Mouse (Mus musculus) adrenal gland, postnatal 0 days (tissue): ENCODE measurements around the gene Fxr1. TPM values are rescaled to one million over a fixed set of nuclear protein-coding genes. Genes with fewer than 3 reads are reported as not detected.

Source experiments
- polyA plus RNA-seq: library from polyadenylated mRNA; unstranded; fragments of >200 nt; fragmentation: Nextera tagmentation; extraction: Ambion mirVana; gene quantifications from 2 replicates; pipeline ENCODE4 v1.2.1, GENCODE M21; 2015

The Fxr1 gene
- polyA plus RNA-seq, result 44.9 and 54.3 TPM in 2 replicates

DNA sequence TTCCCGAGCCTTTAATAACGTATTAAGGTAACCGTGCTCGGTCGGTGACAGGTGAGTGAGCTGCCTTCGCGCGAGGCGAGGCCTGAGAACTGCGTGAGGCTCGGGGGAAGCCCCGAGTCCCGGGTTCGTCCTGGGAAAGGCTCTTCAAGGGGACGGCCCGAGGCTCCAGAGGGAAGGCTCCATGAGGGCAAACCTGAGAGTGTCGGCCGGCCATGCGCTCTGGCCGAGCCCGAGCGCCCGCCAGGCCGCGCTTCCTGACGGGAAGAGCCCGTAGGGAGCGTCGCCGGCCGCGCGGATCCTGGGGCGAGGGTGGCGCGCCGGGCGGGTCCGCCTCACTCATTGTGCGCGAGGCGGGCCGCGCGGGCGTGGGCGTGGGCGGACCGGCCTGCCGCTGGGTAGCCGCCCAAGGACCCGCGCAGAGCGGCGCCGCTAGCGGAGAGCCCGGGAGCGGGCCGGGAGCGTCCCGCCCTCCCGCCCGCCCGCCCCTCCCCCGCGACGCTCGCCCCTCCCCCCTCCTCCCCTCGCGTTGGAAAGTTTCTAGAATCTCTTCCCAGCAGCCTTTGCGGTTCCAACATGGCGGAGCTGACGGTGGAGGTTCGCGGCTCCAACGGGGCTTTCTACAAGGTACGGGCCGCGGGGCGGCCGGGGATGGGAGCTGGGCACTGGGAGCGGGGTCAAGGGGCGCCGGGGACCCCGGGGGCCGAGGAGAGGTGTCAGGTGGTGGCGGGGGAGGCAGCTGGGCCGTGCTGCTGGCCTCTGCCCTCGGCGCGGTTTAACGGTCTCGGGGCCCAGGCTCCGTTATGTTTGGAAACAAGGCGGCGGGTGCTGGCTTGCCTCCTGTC, at the start of gene Fxr1:
Fxr1 (plus strand) TSS at position 404 of the 842 bp plus-strand sequence.

DNA sequence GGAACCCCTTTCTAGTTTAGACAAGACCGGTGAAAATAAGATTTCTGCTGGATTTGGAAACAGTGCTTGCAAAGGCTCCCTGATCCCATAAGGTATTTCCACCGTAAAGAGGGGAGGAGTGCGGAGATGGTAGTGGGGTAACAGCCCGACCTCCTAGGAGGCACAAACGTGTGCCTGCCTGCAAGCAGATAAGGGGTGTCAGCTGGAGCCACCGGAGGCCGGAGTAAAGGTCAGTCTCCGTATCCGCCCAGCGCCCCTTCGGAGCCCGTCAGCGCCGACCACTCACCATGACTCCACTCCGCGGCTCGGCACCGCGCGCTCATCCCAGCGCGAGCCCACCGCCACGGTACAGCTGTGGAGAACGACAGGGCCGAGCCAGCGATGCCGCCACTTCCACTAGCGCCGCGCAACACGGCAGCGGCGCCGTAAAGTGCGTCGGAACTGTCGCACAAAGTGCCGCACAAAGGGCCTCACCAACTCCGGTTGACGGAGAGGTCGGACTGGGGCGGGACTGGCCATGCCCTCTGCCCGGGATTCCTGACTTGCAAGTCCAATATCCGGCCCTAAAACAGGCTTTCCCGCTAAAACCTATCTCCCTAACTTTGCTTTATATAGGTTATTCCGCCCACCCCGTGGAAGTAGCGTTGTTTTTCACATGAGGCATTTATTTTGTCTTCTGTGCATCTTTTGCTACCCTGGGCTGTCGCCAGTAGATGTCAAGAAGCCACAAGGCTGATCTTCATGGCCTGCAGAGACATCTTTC, 61.3 kb downstream of the Fxr1 start, which contains the start of gene Dnajc19:
Dnajc19 (minus strand) TSS at position 422 of the 763 bp plus-strand sequence.

Other genes with a start within 250 kb of the Fxr1 start
- 29.9 and 49.8 TPM in 2 replicates for gene Ttc14, start 220.1 kb upstream of the Fxr1 start, polyA plus RNA-seq
- 2.5 and 2.7 TPM in 2 replicates for gene Ccdc39, start 175.6 kb upstream of the Fxr1 start, polyA plus RNA-seq
- gene Dnajc19, start 61.4 kb downstream of the Fxr1 start, polyA plus RNA-seq, result 288 and 496 TPM in 2 replicates